Mouse (Mus musculus) neutrophil, adult 59 days (primary cell): ENCODE results near the gene Ebf1. TPM values are rescaled to one million over a fixed set of nuclear protein-coding genes. Genes with fewer than 3 reads are reported as not detected.

Experiments used
- total RNA-seq, 2 experiments: library from RNA; stranded (reverse); gene quantifications; 1 replicate in 1 of 2; 2 replicates in 1 of 2; pipeline ENCODE4 v1.2.4; 2023

Ebf1 gene
- total RNA-seq, result 10 to 100 TPM in 1 of 2 experiments, 1 to 10 TPM in 1; 3.3 to 11.7 TPM

DNA sequence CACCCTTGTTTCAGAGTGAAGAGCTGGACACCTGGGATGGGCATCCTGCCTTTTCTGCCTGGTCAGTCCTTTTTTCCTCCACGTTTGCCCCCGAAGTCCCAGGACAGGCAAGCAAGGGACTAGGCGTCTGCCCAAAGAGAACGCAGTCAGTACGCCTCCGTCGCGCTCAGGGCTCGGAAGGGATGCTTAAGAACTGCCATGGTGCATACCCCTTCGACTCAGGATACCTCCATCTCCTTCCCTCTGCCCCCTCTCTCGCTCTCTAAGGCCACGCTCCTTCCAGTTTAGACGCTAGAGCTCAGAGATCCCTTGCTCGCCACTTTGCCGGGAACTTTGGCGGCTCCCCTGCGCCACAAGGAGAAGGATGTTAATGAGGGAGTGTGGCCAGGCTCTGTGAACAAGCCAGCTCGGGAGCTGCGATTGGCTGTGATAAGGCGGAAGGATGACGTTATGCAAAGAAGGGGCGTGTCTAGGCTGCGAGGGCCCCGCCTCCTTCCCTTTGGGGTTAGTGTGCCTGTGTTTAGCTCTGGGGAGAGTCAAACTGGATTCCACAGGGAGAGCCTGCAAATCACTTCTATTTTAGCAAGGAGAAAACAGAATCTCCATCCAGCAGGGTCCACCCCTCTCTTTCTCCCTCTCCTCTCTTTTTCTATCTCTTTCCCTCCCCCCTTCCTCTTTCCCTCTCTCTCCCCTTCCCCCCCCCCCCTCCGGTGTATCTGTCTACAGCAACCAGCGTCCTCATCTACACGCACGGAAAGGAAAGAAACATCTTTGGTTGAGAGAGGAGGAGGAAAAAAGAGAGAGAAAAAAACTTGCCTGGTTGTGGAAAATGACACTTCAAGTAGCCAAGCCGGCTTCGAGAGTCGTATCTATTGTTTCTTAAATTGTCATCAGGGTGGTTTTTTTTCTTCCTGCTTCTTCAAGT is at the start of gene Ebf1:
Gene Ebf1, plus strand, starts transcription at position 530 of the 925 bp plus-strand sequence.

Other genes with a start within 250 kb of the Ebf1 start
- not detected for gene Il12b, start 217.3 kb upstream of the Ebf1 start, total RNA-seq
- 10 to 100 TPM; 26.5 to 27.3 TPM for gene Ublcp1, start 146.8 kb upstream of the Ebf1 start, total RNA-seq
- gene Rnf145, start 98.4 kb upstream of the Ebf1 start, total RNA-seq, result 10 to 100 TPM; 51.6 to 59.0 TPM